Mouse (Mus musculus) induced T-regulatory cell, adult 2 months (primary cell): ENCODE results near the gene Plekhh3.
"Not testable (repeated sequence)": the region's sequence is repeated elsewhere in the genome, so short reads cannot be mapped to it uniquely, and the experiment has no call there.

Experiments
- DNase-seq: peaks from one replicate; pipeline ENCODE4 v3.0.0-alpha.2; 2012; ENCODE audit warnings: low read depth

Gene Plekhh3

DNA sequence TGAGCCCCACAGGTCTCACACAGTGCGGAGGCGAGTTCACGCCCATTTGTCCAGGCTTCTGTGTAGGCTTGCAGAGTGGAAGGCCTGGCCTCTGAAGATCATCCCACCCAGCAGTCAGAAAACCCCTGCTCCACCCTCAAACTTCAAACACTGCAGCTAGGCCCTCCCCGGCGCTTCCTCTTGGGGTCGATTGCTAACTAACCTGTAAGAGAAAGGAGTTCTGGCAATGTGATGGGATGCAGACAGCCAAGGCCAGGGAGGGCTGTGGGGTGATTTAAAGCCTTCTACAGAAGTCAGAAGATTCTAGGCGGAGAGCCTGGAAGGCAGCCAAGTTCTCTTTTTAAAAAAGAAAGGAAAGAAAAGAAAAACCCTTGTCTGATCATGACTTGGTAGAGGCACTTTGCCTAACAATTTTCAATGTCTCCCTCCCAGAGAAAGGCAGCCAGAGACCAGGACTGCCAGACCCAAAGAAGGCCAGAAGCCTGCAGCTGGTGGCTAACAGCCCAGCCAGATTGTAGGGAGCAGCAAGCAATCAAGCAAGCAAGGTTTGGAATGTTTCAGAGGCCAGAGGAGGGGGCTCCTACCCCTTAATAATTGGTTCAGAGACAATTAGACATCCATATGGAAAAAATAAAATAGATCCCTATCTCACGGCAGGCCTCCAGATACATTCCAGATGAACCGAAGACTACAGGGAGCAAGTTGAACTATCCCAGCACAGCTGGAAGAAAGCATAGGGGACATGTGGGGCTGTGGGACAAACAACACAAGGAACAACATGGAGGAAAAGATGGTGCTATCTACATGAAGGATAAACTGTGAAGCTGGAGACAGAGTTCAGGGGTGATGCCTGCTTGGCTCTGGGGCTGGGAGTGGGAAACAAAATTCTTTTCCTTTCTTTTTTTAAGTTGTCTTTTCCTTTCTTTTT lies 21.7 kb downstream of the Plekhh3 start:
- no peak for DNase-seq

DNA sequence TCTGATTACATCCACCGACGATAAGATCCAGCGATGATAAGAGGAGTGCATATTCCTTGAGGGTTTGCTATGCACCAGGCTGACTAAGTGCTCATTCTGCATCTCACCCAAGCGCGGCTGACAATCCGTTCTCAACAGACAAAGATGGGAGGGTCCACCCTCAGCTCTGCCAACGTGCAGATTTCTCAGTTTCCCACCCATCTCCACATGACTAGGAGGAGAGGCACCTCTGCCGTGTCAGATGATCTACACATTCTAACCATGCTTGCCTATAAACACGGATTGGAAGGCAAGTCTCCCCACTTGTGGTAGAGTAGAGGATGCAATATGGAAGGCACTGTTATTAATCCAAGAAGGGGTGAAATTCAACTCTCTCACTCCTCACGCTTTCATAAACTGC lies 22.4 kb downstream of the Plekhh3 start:
- no peak for DNase-seq

GRCm38 (mm10) chr11:101146377-101146776 lies 24.8 kb downstream of the Plekhh3 start:
- DNase-seq, result no peak

- peak; percentile 81 for DNase-seq
These were observed 27.6 kb downstream of the Plekhh3 start for GRCm38 (mm10) chr11:101143338-101144225.

DNA sequence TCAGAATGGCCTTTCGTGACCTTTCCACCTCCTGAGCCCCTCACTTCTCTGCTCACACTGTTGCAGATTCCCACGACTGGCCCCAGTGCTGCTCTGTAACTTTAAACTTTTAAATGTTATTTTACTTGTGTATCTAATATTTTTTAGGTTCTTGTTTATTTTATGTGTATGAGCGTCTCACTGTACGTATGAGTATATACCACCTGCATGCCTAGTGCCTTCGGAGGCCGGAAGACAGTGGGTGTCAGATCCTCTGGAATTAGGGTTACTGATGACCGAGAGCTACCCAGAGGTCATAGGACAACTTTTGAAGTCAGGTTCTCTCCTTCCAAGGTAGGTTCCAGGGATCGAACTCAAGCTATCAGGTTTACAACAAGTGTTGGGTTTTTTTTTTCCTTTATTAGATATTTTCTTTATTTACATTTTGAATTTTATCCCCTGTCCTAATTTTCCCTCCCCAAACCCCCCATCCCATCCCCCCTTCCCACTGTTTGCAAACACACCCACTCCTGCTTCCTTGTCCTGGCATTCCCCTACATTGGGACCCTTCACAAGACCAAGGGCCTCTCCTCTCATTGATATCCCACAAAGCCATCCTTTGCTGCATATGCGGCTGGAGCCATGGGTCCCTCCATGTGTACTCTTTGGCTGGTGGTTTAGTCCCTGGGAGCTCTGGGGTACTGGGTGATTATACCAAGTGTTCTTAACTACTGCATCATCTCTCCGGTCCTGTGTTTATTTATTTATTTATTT lies 28.8 kb downstream of the Plekhh3 start:
- no peak for DNase-seq

- DNase-seq, result no peak
These were observed 30.1 kb downstream of the Plekhh3 start for GRCm38 (mm10) chr11:101141088-101141487.

DNA sequence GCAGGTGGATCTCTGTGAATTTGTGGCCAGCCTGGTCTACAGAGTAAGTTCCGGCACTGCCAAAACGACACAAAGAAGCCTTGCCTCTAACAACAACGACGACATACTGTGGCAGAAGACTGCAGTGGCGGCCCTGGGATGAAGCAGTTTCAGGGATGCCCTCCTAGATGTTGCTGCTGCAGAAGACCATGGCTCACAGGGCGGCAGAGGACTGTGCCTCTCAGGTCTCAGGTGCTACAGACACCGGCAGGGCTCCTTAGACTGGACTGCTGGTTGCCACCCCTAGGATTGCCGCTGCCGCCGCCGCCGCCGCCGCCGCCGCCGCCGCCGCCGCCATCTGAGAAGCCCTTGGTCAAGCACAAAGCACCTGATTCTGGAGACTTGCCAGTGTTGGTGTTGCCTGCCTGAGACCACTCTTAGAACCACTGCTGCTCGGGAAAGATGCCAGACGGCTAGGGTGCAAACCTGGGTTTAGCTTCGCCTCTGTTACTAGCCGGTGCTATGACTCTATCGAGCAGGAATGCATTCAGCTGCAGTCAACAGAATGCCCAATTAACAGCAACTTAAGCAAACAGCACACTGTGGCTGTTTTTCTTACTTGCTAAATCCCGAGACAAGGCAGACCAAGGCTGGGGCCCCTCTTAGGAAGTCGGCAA lies 30.9 kb downstream of the Plekhh3 start:
- peak; percentile 27 for DNase-seq

DNA sequence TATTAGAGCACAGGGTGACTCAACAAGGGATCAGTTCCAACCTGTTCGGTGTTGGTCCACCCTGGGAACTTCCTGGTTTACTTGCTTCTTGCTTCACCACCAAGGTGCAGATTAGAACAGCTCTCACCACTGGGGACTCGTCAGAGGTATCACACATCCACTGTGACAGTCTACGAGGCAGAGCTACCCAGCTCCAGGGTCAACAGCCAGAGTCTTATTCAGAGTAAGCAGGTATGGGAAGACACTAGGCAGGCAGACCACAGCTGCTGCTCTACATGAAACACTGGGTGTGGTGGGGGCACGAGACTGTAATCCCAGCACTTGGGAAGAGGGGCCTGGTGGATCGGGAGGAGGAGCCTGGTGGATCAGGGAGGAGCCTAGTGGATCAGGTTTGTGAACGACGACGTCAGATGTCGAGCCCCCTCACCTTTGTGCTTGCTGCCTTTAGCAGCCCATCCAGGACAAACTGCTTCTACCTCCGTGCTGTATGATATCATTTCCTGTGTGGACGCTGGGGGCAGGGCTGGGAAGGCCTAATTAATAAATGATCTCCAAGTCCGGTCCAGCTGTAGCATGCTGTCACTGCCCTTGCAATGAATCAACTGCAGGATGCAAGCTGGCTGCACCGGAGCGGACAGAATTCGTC lies 32.5 kb downstream of the Plekhh3 start:
- no peak for DNase-seq

DNA sequence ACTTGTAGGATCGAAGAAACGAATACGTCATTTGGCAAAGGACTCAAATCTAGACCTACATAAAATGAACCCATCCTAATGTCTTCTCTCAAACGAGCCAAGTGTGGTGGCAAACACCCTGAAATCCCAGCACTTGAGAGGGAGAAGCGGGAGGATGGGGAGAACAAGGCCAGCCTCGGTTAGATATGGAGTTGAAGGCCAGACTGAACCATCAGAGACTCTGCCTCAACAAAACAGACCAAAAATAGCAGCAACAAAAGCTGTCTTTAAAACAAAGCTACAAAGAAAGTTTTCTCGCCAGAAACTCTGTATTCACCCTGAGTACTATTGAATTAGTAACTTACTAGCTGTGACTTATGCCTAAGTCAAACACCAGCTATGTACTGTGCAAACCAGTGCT lies 34.2 kb downstream of the Plekhh3 start:
- no peak for DNase-seq

DNA sequence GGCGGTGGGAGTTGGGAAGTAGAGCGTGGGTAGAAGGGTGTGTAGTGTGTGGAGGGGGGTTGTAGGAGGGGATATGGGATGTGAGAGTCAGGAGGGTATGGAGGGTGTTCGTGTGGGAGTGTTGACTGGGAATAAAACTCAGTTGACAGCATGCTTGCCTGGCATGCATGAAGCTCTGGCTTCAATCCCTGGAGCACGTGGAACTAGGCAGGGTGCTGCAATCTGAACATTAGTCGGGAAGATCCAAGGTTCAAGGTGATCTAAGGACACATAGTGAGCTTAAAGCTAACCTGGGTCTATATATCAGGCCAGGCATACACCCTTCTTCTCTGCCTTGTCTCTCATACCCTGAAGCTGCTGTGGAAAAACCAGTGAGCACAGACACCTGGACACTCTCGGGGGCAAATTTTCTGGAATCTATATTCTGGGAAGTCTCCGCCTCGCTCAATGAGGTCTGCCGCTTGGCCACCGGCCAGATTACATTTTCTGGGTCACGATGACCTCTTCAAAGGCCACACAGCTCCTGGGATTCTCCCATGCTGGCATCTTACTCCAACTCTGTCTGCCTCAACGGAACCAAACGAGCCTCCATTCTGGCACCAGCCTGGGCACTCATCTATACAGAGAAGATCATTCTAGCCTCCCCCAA lies 36.8 kb downstream of the Plekhh3 start:
- DNase-seq, result no peak

DNA sequence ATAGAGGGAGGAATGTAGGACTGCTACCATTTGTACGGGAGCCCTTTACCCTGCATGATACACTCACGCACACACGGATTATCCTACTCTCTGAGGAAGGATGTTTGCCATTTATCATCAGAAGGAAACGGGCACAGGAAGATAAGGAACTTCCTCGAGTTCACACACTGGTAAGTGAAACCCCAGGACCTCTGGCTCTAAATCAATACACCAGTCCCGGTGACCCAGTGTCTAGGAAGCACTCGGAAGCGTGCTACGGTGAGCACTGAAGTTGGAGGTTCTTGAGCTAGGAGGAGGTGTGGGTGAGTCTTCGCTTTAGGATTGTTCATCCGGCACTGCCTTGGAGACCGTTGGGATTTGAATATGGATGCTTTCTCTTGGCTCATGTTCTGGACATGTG lies 38.1 kb downstream of the Plekhh3 start:
- no peak for DNase-seq

DNA sequence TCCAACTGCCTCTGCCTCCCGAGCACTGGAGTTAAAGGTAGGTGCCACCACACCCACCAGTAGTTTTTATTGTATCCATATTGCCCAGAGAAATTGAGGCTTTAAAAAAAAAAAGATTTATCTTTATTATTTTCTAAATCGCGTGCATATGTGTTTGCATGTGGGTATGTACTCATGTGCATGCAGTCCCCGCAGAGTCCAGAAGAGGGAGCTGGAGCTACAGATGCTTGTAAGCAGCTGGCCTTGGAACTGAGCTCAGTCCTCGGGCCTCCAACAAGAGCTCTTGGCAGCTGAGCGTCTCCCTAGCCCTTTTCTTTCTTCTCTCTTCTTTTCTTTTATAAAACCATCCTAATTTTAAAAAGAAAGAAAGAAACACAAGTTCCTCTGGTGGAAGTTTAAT lies 39.5 kb downstream of the Plekhh3 start:
- peak; percentile 72 for DNase-seq

- no peak for DNase-seq
These were observed 40.0 kb downstream of the Plekhh3 start for GRCm38 (mm10) chr11:101131187-101131586.

GRCm38 (mm10) chr11:101130056-101130756 lies 40.9 kb downstream of the Plekhh3 start:
- DNase-seq, result no peak

DNA sequence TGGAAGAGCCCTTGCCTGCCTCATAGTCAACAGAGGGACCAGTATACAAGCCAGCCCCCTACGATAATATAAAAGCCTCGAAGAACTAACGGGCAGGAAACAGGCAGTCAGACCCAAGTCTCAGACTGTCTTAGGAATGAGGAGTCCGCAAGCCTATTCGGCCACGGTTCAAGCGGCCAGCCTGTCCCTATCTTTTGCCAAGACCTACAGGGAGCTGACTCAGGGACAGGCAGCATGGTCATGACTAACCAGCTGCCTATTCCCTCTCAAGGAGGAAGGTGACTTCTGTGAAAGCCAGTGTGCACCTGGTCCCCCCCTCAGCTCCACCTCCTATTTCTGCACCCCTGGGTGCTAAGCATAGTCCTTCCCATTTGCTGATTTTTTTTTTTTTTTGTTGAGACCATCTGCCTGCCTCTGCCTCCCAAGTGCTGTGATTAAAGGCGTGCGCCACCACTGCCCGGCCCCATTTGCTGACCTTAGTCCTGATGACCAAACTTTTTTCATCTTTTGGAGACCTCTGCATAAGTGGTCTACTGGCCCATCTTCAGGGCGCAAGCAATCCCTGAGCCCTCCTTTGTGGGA lies 42.1 kb downstream of the Plekhh3 start:
- DNase-seq, result no peak

DNA sequence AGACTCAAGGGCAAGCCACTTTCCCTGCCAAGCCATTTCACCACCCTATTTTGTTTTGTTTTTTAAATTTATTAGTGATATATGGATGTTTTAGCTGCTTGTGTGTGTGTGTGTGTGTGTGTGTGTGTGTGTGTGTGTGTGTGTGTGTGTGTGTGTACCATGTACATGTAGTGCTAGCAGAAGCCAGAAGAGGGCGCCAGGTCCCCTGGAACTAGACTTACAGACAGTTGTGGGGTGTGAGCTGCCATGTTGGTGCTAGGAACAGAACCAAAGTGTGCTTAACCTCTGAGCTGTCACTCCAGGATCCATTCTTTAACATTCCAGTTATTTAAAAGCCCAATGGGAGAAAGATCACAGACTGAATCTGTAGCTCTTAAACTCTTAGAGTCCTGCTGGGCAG lies 44.1 kb downstream of the Plekhh3 start:
- DNase-seq, result peak; percentile 42

- DNase-seq, result not testable (repeated sequence)
These were observed 46.1 kb downstream of the Plekhh3 start for GRCm38 (mm10) chr11:101125008-101125407.

- DNase-seq, result not testable (repeated sequence)
These were observed 46.7 kb downstream of the Plekhh3 start for GRCm38 (mm10) chr11:101124494-101124893.

- no peak for DNase-seq
These were observed 50.5 kb downstream of the Plekhh3 start for GRCm38 (mm10) chr11:101120545-101121188.
